Mouse (Mus musculus) hindbrain, embryonic 16.5 days (tissue): ENCODE measurements around the gene Tagln2. TPM values are rescaled to one million over a fixed set of nuclear protein-coding genes. Genes with fewer than 3 reads are reported as not detected.

Experiments used
- ATAC-seq: fragments of 200-750 bp; cut with Nextera tagmentation; 2 replicates; pipeline ENCODE4 v1.8.0; 2017; ENCODE audit warnings: moderate TSS enrichment, moderate library complexity
- H3K27ac ChIP-seq: fragments of 300-500 bp; sonication (generic); 2 replicates; pipeline ENCODE4 v1.5.1; 2014; ENCODE audit warnings: low read depth, mild to moderate bottlenecking, control low read depth, low read length, moderate library complexity
- H3K27me3 ChIP-seq: fragments of 300-500 bp; sonication (generic); replicated peaks from 2 replicates; pipeline ENCODE4 v1.6.1; 2014; ENCODE audit warnings: low read length; ENCODE audit not compliant: control insufficient read depth, insufficient read depth
- H3K36me3 ChIP-seq: fragments of 300-500 bp; sonication (generic); 2 replicates; pipeline ENCODE4 v1.6.1; 2014; ENCODE audit warnings: mild to moderate bottlenecking, low read length, moderate library complexity, mixed read lengths; ENCODE audit not compliant: control insufficient read depth, insufficient read depth
- H3K4me1 ChIP-seq: fragments of 300-500 bp; sonication (generic); 2 replicates; pipeline ENCODE4 v1.6.1; 2014; ENCODE audit warnings: low read depth, low read length; ENCODE audit not compliant: control insufficient read depth, insufficient read depth
- H3K4me2 ChIP-seq: fragments of 300-500 bp; sonication (generic); 2 replicates; pipeline ENCODE4 v1.6.1; 2014; ENCODE audit warnings: mild to moderate bottlenecking, low read length, control low read depth, moderate library complexity
- H3K4me3 ChIP-seq: fragments of 300-500 bp; sonication (generic); 2 replicates; pipeline ENCODE4 v1.5.1; 2014; ENCODE audit warnings: mild to moderate bottlenecking, low read length, control low read depth, moderate library complexity
- H3K9ac ChIP-seq: fragments of 300-500 bp; sonication (generic); 2 replicates; pipeline ENCODE4 v1.6.1; 2014; ENCODE audit warnings: low read depth, mild to moderate bottlenecking, control low read depth, low read length, moderate library complexity
- H3K9me3 ChIP-seq: fragments of 300-500 bp; sonication (generic); 2 replicates; pipeline ENCODE4 v1.6.1; 2014; ENCODE audit warnings: mild to moderate bottlenecking, low read length, moderate library complexity; ENCODE audit not compliant: control insufficient read depth
- WGBS: fragments of 180-500 bp; shearing (Covaris S2); extraction: QIAGEN DNeasy Blood & Tissue Kit; methylation state at CpG from one replicate; pipeline ENCODE4 v1.1.7; 2014; 5-methylcytosine and 5-hydroxymethylcytosine counted together
- polyA plus RNA-seq: library from polyadenylated mRNA; unstranded; fragments of >200 nt; fragmentation: Nextera tagmentation; extraction: Ambion mirVana; gene quantifications from 2 replicates; pipeline ENCODE4 v1.2.1, GENCODE M21; 2015

Gene Tagln2
- polyA plus RNA-seq, 1 experiment from 2014 or later = 71.7 TPM

GRCm38 (mm10) chr1:172461602-172462001, 38.2 kb upstream of the Tagln2 start:
- Histone ChIP-seq H3K4me1 (no peaks in the 10 kb centered on the region), H3K4me3 (no peak overlapping the region), H3K27me3 (no peaks in the 10 kb centered on the region), H3K4me2 (no peak overlapping the region), H3K27ac (no peak overlapping the region), H3K36me3 (no peaks in the 10 kb centered on the region), H3K9ac (no peak overlapping the region), H3K9me3 (no peaks in the 10 kb centered on the region)
- WGBS = 80% methylated on average over 2 of the region's 2 CpGs
- no peak for ATAC-seq

- Histone ChIP-seq H3K4me3 (no peak overlapping the region), H3K9ac (no peak overlapping the region), H3K36me3 (no peaks in the 10 kb centered on the region), H3K27ac (no peak overlapping the region), H3K4me2 (no peak overlapping the region), H3K9me3 (no peaks in the 10 kb centered on the region), H3K4me1 (no peaks in the 10 kb centered on the region), H3K27me3 (no peaks in the 10 kb centered on the region)
- WGBS = 80% methylated on average over 3 of the region's 3 CpGs
- ATAC-seq = no peak
Observed at GRCm38 (mm10) chr1:172462534-172462933, 37.3 kb upstream of the Tagln2 start.

GRCm38 (mm10) chr1:172463387-172464333, 36.2 kb upstream of the Tagln2 start:
- Histone ChIP-seq H3K9me3 (no peaks in the 10 kb centered on the region), H3K27me3 (no peaks in the 10 kb centered on the region), H3K9ac (no peak overlapping the region), H3K27ac (no peak overlapping the region), H3K4me2 (no peak overlapping the region), H3K4me3 (no peak overlapping the region), H3K4me1 (no peaks in the 10 kb centered on the region), H3K36me3 (no peaks in the 10 kb centered on the region)
- WGBS = 90% methylated on average over 16 of the region's 16 CpGs
- ATAC-seq = no peak

GRCm38 (mm10) chr1:172468301-172468877, 31.5 kb upstream of the Tagln2 start:
- no peaks in the 10 kb centered on the region for H3K36me3 ChIP-seq

GRCm38 (mm10) chr1:172469373-172469772, 30.5 kb upstream of the Tagln2 start:
- no peak for ATAC-seq
- 85% methylated on average over 5 of the region's 5 CpGs for WGBS

More at GRCm38 (mm10) chr1:172468301-172468877, 31.5 kb upstream of the Tagln2 start:
- H3K9ac ChIP-seq = no peak overlapping the region
- H3K27me3 ChIP-seq = no peaks in the 10 kb centered on the region
- no peaks in the 10 kb centered on the region for H3K9me3 ChIP-seq
- H3K4me1 ChIP-seq = no peaks in the 10 kb centered on the region
- no peak overlapping the region for H3K4me2 ChIP-seq
- ATAC-seq = no peak
- no peak overlapping the region for H3K27ac ChIP-seq
- no peak overlapping the region for H3K4me3 ChIP-seq
- WGBS = 76% methylated on average over 11 of the region's 11 CpGs

GRCm38 (mm10) chr1:172469810-172470448, 29.9 kb upstream of the Tagln2 start:
- WGBS = 67% methylated on average over 8 of the region's 8 CpGs
- ATAC-seq = no peak
- no peak overlapping the region for H3K9ac ChIP-seq

More at GRCm38 (mm10) chr1:172469373-172469772, 30.5 kb upstream of the Tagln2 start:
- H3K27ac ChIP-seq = no peak overlapping the region
- H3K4me2 ChIP-seq = no peak overlapping the region
- no peaks in the 10 kb centered on the region for H3K27me3 ChIP-seq
- no peaks in the 10 kb centered on the region for H3K36me3 ChIP-seq
- no peak overlapping the region for H3K4me3 ChIP-seq
- no peak overlapping the region for H3K9ac ChIP-seq
- no peaks in the 10 kb centered on the region for H3K9me3 ChIP-seq
- no peaks in the 10 kb centered on the region for H3K4me1 ChIP-seq

GRCm38 (mm10) chr1:172472909-172473308, 26.9 kb upstream of the Tagln2 start:
- no peak overlapping the region for H3K4me3 ChIP-seq
- no peaks in the 10 kb centered on the region for H3K4me1 ChIP-seq
- no peaks in the 10 kb centered on the region for H3K36me3 ChIP-seq
- no peak for ATAC-seq
- H3K4me2 ChIP-seq = no peak overlapping the region
- no peak overlapping the region for H3K27ac ChIP-seq
- no peak overlapping the region for H3K9ac ChIP-seq
- H3K27me3 ChIP-seq = no peaks in the 10 kb centered on the region
- H3K9me3 ChIP-seq = no peaks in the 10 kb centered on the region

More at GRCm38 (mm10) chr1:172469810-172470448, 29.9 kb upstream of the Tagln2 start:
- no peaks in the 10 kb centered on the region for H3K9me3 ChIP-seq
- no peaks in the 10 kb centered on the region for H3K27me3 ChIP-seq
- no peak overlapping the region for H3K4me3 ChIP-seq
- H3K36me3 ChIP-seq = no peaks in the 10 kb centered on the region
- H3K4me2 ChIP-seq = no peak overlapping the region
- no peaks in the 10 kb centered on the region for H3K4me1 ChIP-seq
- H3K27ac ChIP-seq = no peak overlapping the region

GRCm38 (mm10) chr1:172474196-172474595, 25.7 kb upstream of the Tagln2 start:
- WGBS = 82% methylated on average over 3 of the region's 3 CpGs
- no peak for ATAC-seq
- no peaks in the 10 kb centered on the region for H3K27me3 ChIP-seq
- no peaks in the 10 kb centered on the region for H3K36me3 ChIP-seq
- no peak overlapping the region for H3K4me2 ChIP-seq
- no peak overlapping the region for H3K4me3 ChIP-seq
- H3K9me3 ChIP-seq = no peaks in the 10 kb centered on the region
- no peak overlapping the region for H3K9ac ChIP-seq
- no peaks in the 10 kb centered on the region for H3K4me1 ChIP-seq
- H3K27ac ChIP-seq = no peak overlapping the region
